Mouse (Mus musculus): ENCODE measurements at regions not wholly inside any gene's neighbourhood (a gene's known extent, or its start where the extent isn't known, plus 50 kb on each side); places are given as distances from the start of the nearest gene placed in this dataset.

DNA sequence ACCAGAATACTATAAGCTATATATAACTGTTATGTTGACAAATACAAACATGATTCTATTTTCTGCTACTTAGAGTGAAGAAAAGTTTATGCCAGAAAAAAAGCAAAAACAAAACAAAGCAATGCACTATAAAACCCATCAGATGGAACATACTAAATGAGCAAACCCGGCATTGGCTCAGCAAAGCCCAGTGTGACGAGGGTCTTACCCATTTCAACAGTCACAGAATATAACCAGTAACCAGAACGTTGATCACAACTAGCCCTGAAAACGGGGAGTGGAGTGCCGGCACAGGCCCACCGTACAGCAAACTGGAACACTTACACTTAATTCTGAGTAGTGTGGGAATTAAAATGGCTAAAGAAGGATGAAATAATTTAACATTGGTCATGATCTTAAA is 66.0 kb upstream of the BC052040 start:
- H3K27ac ChIP-seq (ENCODE audit: low read depth, low read length) = no peak overlapping the region

DNA sequence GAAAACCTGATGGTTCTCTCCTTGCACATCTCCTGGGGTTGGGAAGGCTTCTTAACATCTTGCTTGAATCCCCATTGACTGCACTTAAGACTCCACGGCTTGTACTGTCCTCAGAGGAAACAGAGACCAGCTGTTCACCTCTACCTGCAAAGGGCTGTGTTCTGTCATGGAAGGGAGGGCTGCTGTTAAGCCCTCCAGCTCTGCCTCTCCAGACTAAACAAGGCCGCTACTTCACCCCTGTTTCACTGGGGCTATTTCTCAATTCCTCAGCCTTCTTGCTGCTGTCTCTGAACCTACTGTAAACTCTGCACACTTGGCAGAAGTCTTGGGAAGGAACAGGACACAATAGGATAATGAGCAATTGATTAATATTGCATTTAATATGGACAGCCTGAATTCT is 64.7 kb upstream of the BC052040 start:
- Histone ChIP-seq H3K4me2 (ENCODE audit: low read depth) (no peak overlapping the region), H3K9me3 (ENCODE audit: control insufficient read depth, low read length) (no peaks in the 10 kb centered on the region), H3K4me3 (ENCODE audit: low read depth, low read length) (no peak overlapping the region), H3K36me3 (ENCODE audit: control insufficient read depth, insufficient read depth, low read length) (no peaks in the 10 kb centered on the region), H3K4me1 (ENCODE audit: control insufficient read depth, insufficient read depth, low read length) (peaks cover 10% of the 10 kb centered on the region; the same call in 1 of the 2 replicates), H3K27me3 (ENCODE audit: control insufficient read depth, insufficient read depth, low read length) (no peaks in the 10 kb centered on the region), H3K27ac (ENCODE audit: low read depth, low read length) (no peak overlapping the region), H3K9ac (ENCODE audit: low read length) (no peak overlapping the region)
- ATAC-seq (ENCODE audit: insufficient read depth, low FRiP score, low TSS enrichment) (no peak), DNase-seq (ENCODE audit: low spot score) (no peak)
- WGBS = 55% methylated on average over 2 of the region's 2 CpGs

More for the DNA sequence above, 66.0 kb upstream of the BC052040 start:
- no peak overlapping the region for H3K4me3 ChIP-seq (ENCODE audit: low read depth, low read length)
- peaks cover 10% of the 10 kb centered on the region; the same call in 1 of the 2 replicates for H3K4me1 ChIP-seq (ENCODE audit: control insufficient read depth, insufficient read depth, low read length)
- no peak for ATAC-seq (ENCODE audit: insufficient read depth, low FRiP score, low TSS enrichment)
- no peaks in the 10 kb centered on the region for H3K9me3 ChIP-seq (ENCODE audit: control insufficient read depth, low read length)
- DNase-seq (ENCODE audit: low spot score) = no peak
- WGBS = 70% methylated on average over 6 of the region's 6 CpGs
- H3K27me3 ChIP-seq (ENCODE audit: control insufficient read depth, insufficient read depth, low read length) = no peaks in the 10 kb centered on the region
- no peak overlapping the region for H3K9ac ChIP-seq (ENCODE audit: low read length)
- no peaks in the 10 kb centered on the region for H3K36me3 ChIP-seq (ENCODE audit: control insufficient read depth, insufficient read depth, low read length)
- H3K4me2 ChIP-seq (ENCODE audit: low read depth) = no peak overlapping the region

DNA sequence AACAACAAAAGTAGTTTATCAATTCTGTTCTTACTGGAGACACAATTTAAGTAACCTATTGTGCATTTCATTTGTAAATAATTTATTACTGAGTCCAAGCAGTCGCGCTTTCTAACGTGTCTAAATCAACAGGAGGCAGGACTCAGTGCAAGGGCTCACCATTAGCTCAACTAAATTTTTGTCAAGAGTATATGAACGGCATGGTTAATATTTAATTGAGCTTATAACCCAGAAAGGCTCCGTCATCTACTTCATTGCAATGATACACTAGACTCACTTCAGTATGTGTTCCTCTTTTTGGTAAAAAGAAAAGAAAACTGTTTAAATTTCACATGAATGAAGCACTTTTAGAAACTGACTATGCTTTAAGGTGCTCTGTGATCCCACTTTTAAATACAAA is 61.5 kb upstream of the BC052040 start:
- DNase-seq (ENCODE audit: low spot score) = no peak
- Histone ChIP-seq H3K36me3 (ENCODE audit: control insufficient read depth, insufficient read depth, low read length) (no peaks in the 10 kb centered on the region), H3K4me1 (ENCODE audit: control insufficient read depth, insufficient read depth, low read length) (no peaks in the 10 kb centered on the region), H3K27ac (ENCODE audit: low read depth, low read length) (no peak overlapping the region), H3K27me3 (ENCODE audit: control insufficient read depth, insufficient read depth, low read length) (no peaks in the 10 kb centered on the region), H3K9me3 (ENCODE audit: control insufficient read depth, low read length) (no peaks in the 10 kb centered on the region), H3K4me3 (ENCODE audit: low read depth, low read length) (no peak overlapping the region), H3K4me2 (ENCODE audit: low read depth) (no peak overlapping the region), H3K9ac (ENCODE audit: low read length) (no peak overlapping the region)
- ATAC-seq (ENCODE audit: insufficient read depth, low FRiP score, low TSS enrichment) = no peak
- WGBS = 61% methylated on average over 5 of the region's 5 CpGs

- DNase-seq (ENCODE audit: low spot score) = no peak
- no peak for ATAC-seq (ENCODE audit: insufficient read depth, low FRiP score, low TSS enrichment)
- Histone ChIP-seq H3K27ac (ENCODE audit: low read depth, low read length) (no peak overlapping the region), H3K27me3 (ENCODE audit: control insufficient read depth, insufficient read depth, low read length) (no peaks in the 10 kb centered on the region), H3K36me3 (ENCODE audit: control insufficient read depth, insufficient read depth, low read length) (no peaks in the 10 kb centered on the region), H3K4me3 (ENCODE audit: low read depth, low read length) (no peak overlapping the region), H3K9me3 (ENCODE audit: control insufficient read depth, low read length) (no peaks in the 10 kb centered on the region), H3K9ac (ENCODE audit: low read length) (no peak overlapping the region), H3K4me2 (ENCODE audit: low read depth) (no peak overlapping the region), H3K4me1 (ENCODE audit: control insufficient read depth, insufficient read depth, low read length) (no peaks in the 10 kb centered on the region)
- 58% methylated on average over 10 of the region's 10 CpGs for WGBS
Observed at GRCm38 (mm10) chr2:115520413-115521139, 60.9 kb upstream of the BC052040 start.

DNA sequence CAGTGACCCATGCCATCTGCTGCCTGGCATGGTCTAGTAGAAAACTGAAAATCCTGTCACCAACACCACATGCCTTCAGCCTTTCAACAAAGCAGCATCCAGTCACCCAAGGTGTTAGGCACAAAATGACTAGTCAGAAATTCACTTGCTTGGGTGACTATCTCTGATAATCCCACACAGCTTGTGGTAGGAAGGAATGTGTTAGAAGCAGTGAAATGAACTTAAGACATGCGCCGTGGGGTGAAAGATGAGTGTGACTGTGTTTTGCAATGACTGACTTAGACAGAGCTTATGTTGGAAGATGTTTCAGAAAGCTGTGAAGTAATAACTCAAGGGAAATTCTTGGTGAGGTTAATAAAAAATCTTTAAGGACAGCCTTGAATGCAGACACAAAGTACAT is 51.6 kb upstream of the BC052040 start:
- Histone ChIP-seq H3K9ac (ENCODE audit: low read length) (no peak overlapping the region), H3K9me3 (ENCODE audit: control insufficient read depth, low read length) (no peaks in the 10 kb centered on the region), H3K27ac (ENCODE audit: low read depth, low read length) (no peak overlapping the region), H3K4me2 (ENCODE audit: low read depth) (no peak overlapping the region), H3K4me3 (ENCODE audit: low read depth, low read length) (no peak overlapping the region), H3K36me3 (ENCODE audit: control insufficient read depth, insufficient read depth, low read length) (no peaks in the 10 kb centered on the region), H3K4me1 (ENCODE audit: control insufficient read depth, insufficient read depth, low read length) (no peaks in the 10 kb centered on the region), H3K27me3 (ENCODE audit: control insufficient read depth, insufficient read depth, low read length) (no peaks in the 10 kb centered on the region)
- no peak for DNase-seq (ENCODE audit: low spot score)
- ATAC-seq (ENCODE audit: insufficient read depth, low FRiP score, low TSS enrichment) = no peak
- 93% methylated on average over 2 of the region's 2 CpGs for WGBS

Measured in neural tube, embryonic 11.5 days (tissue).